Mouse (Mus musculus): ENCODE results near the gene Tenm3. TPM values are rescaled to one million over a fixed set of nuclear protein-coding genes. Genes with fewer than 3 reads are reported as not detected.

Tenm3 gene
- total RNA-seq, 2 experiments from 2014 or later = 162 to 169 TPM

GRCm38 (mm10) chr8:48177876-48178275 lies 665.9 kb downstream of the Tenm3 start:
- DNase-seq = no peak
- intact Hi-C loops (cut with DNase I) = no loop called here

Measured in left cerebral cortex, postnatal 4 days (tissue).